ENCODE assay signal across 9 mouse cellular contexts in the genomic region with DNA sequence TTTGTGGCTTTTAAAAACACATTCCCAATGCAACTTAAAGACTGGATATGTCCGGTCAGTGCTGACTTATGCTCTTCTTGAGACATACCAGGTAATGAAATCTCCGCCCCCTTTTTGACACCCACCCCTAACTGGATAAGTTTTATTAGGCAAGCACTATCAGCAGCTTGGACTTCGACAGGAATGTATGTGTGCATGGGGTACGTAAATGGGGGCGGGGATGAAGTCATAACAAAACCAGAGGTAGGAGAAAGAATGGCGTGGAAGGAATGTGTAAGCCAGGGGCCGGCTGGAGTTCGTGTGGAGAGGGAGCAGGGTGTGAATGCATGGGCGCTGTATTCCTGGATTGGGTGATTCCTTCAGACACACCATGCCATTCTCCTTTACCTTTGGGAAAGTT.
DNase-seq lines count a peak whose midpoint lies in the region; ATAC-seq lines count a peak whose summit lies in the region.
"Had no signal": no experiment of that assay in that cellular context is flagged by ENCODE, and none has a peak within 500 bp of the region (broad histone marks: within the 10 kb centered on the region; RNA-seq: fewer than 3 reads in every experiment).

No protein-coding gene starts in this region.

- WGBS in heart, embryonic 16.5 days, result 40% methylated on average over 9 of the region's 9 CpGs
- 77% methylated on average over 9 of the region's 9 CpGs for WGBS in neural tube, embryonic 12.5 days
- 78% methylated on average over 9 of the region's 9 CpGs for WGBS in midbrain, embryonic 16.5 days

- no peaks in the 10 kb centered on the region for H3K27me3 ChIP-seq in heart, embryonic 16.5 days (ENCODE audit: control insufficient read depth, insufficient read depth, low read length)
- H3K27me3 ChIP-seq in neural tube, embryonic 12.5 days (replicated peaks), result no peaks in the 10 kb centered on the region
- H3K27me3 ChIP-seq in midbrain, embryonic 16.5 days (ENCODE audit: control insufficient read depth, insufficient read depth, low read depth, low read length), result no peaks in the 10 kb centered on the region

- H3K9ac ChIP-seq in heart, embryonic 16.5 days (ENCODE audit: low read length), result no peak overlapping the region
- no peak overlapping the region for H3K9ac ChIP-seq in neural tube, embryonic 12.5 days
- H3K9ac ChIP-seq in midbrain, embryonic 16.5 days (ENCODE audit: low read depth, low read length), result no peak overlapping the region
- H3K9ac ChIP-seq: embryonic facial prominence, embryonic 13.5 days had no signal

- no peak for ATAC-seq in heart, embryonic 16.5 days (replicated peaks; ENCODE audit: extremely low read depth, insufficient read depth, low FRiP score)
- ATAC-seq in neural tube, embryonic 12.5 days (ENCODE audit: low FRiP score, low read depth), result no peak
- no peak for ATAC-seq in midbrain, embryonic 16.5 days

- H3K4me1 ChIP-seq in heart, embryonic 16.5 days (ENCODE audit: control insufficient read depth, insufficient read depth, low read length), result peaks cover 7% of the 10 kb centered on the region; the same call in 1 of the 2 replicates
- H3K4me1 ChIP-seq in neural tube, embryonic 12.5 days, result no peaks in the 10 kb centered on the region
- peaks cover 11% of the 10 kb centered on the region for H3K4me1 ChIP-seq in midbrain, embryonic 16.5 days (ENCODE audit: control insufficient read depth, insufficient read depth, low read length)

- no peaks in the 10 kb centered on the region for H3K9me3 ChIP-seq in heart, embryonic 16.5 days (replicated peaks; ENCODE audit: control insufficient read depth, low read length)
- H3K9me3 ChIP-seq in neural tube, embryonic 12.5 days, result no peaks in the 10 kb centered on the region
- 0 out of 2 replicates have a peak, but pooled peaks cover 2% of the 10 kb centered on the region for H3K9me3 ChIP-seq in midbrain, embryonic 16.5 days (replicated peaks; ENCODE audit: control insufficient read depth, low read length, poor library complexity, severe bottlenecking)
- H3K9me3 ChIP-seq: embryonic facial prominence, embryonic 13.5 days had no signal

- H3K27ac ChIP-seq in heart, embryonic 16.5 days (ENCODE audit: low read length), result no peak overlapping the region
- no peak overlapping the region for H3K27ac ChIP-seq in neural tube, embryonic 12.5 days
- H3K27ac ChIP-seq in midbrain, embryonic 16.5 days (ENCODE audit: low read length), result no peak overlapping the region
- H3K27ac ChIP-seq: embryonic facial prominence, embryonic 13.5 days had no signal

- peak overlapping the region; percentile 79 for H3K4me2 ChIP-seq in heart, embryonic 16.5 days (ENCODE audit: low read depth, low read length)
- peak overlapping the region; percentile 75 for H3K4me2 ChIP-seq in neural tube, embryonic 12.5 days (replicated peaks)
- peak overlapping the region; percentile 79 for H3K4me2 ChIP-seq in midbrain, embryonic 16.5 days (ENCODE audit: low read length)
- H3K4me2 ChIP-seq: embryonic facial prominence, embryonic 13.5 days had no signal

- H3K4me3 ChIP-seq in heart, embryonic 16.5 days (ENCODE audit: low read length), result peak overlapping the region; percentile 31
- H3K4me3 ChIP-seq in neural tube, embryonic 12.5 days, result no peak overlapping the region
- H3K4me3 ChIP-seq in midbrain, embryonic 16.5 days (ENCODE audit: low read depth, low read length), result peak overlapping the region; percentile 53
- H3K4me3 ChIP-seq: embryonic facial prominence, embryonic 13.5 days had no signal

- H3K36me3 ChIP-seq in heart, embryonic 16.5 days (ENCODE audit: control insufficient read depth, insufficient read depth), result peaks cover 4% of the 10 kb centered on the region; the same call in 1 of the 2 replicates
- no peaks in the 10 kb centered on the region for H3K36me3 ChIP-seq in neural tube, embryonic 12.5 days
- H3K36me3 ChIP-seq in midbrain, embryonic 16.5 days (ENCODE audit: control insufficient read depth, insufficient read depth, low read length), result no peaks in the 10 kb centered on the region
- H3K36me3 ChIP-seq: embryonic facial prominence, embryonic 13.5 days had no signal

- no peak for DNase-seq in heart, adult 18-20 months
- DNase-seq in neural tube, embryonic 10.5 days (ENCODE audit: extremely low spot score, low spot score), result no peak
- no peak for DNase-seq in ovary, postnatal 14 days (ENCODE audit: low spot score)
- DNase-seq in T-cell, adult 2 months (ENCODE audit: low spot score), result no peak
- DNase-seq: lung, postnatal 14 days had no signal
